Mouse (Mus musculus): ENCODE measurements around the gene Pdlim5.

DNA sequence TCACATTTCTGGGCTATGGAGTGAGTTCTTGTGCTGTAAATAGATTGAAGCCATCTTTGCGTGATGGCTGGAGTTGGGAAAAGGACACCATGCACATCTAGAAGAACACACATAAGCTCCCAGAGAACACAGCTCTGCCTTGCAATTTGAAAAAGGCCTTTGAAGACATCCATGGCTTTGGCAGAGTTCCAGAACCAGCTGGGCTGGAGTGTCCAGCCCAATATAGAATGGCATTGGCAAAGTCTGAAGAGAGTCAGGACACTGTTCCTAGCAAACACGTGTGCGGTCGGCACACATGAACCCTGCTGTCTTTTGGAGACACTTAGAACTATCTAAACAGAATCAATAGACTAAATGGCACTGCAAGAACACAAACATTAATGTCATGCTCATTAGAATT is 26.7 kb upstream of the Pdlim5 start:
- TF ChIP-seq CTCF (IDR thresholded peaks at IDR 0.05; ENCODE audit: borderline replicate concordance, insufficient read depth, low read length), result no peak
- TF ChIP-seq POLR2A (IDR thresholded peaks at IDR 0.05; ENCODE audit: low read depth, low read length), result no peak

All from embryonic fibroblast, embryonic 13.5 days (primary cell).